Mouse (Mus musculus): ENCODE data around the gene Prickle2.

DNA sequence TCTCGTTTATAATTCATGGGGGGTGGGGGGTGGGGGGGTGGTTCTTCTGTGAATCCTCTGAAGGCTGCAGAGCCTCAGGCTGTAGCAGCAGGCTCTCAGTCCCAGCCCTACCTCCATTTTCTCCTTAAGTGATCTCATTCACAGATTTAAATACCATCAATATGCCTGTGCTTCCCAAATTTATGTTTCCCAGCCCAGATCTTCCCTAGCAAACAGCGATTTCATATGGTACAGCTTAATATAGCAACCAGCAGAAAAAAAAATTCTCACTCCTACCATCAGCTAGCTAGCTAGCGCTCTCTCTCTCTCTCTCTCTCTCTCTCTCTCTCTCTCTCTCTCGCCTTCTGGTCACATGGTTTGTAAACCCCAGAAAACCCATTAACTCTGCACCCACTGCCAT lies 42.5 kb downstream of the Prickle2 start:
- TF ChIP-seq CTCF (IDR thresholded peaks at IDR 0.05; ENCODE audit: insufficient read depth, low read depth, low read length) (no peak), POLR2A (IDR thresholded peaks at IDR 0.05; ENCODE audit: insufficient read depth, low read depth, low read length) (no peak)

Data from olfactory bulb, adult 2 months (tissue).